Mouse (Mus musculus) CD4-positive, CD25-positive, alpha-beta regulatory T cell, adult 4 months (primary cell): ENCODE measurements around the gene Nod1. TPM values are rescaled to one million over a fixed set of nuclear protein-coding genes. Genes with fewer than 3 reads are reported as not detected.
"Not testable (repeated sequence)": the region's sequence is repeated elsewhere in the genome, so short reads cannot be mapped to it uniquely, and the experiment has no call there.

Experiments
- ATAC-seq: one replicate; pipeline ENCODE4 v1.8.0; 2017
- polyA plus RNA-seq, 2 experiments: library from polyadenylated mRNA; unstranded; fragments of 100-300 nt; shearing (Covaris generic); gene quantifications; one replicate each; pipeline ENCODE4 v1.2.1; 2017

Gene Nod1
- polyA plus RNA-seq, 2 experiments from 2014 or later, result 17.0 to 18.6 TPM

GRCm38 (mm10) chr6:54979426-54979825, 7.0 kb upstream of the Nod1 start:
- no peak for ATAC-seq

GRCm38 (mm10) chr6:54975616-54976015, 3.2 kb upstream of the Nod1 start:
- ATAC-seq, result no peak

- peak; percentile 34 for ATAC-seq
Observed at GRCm38 (mm10) chr6:54974501-54974900, 2.1 kb upstream of the Nod1 start.

DNA sequence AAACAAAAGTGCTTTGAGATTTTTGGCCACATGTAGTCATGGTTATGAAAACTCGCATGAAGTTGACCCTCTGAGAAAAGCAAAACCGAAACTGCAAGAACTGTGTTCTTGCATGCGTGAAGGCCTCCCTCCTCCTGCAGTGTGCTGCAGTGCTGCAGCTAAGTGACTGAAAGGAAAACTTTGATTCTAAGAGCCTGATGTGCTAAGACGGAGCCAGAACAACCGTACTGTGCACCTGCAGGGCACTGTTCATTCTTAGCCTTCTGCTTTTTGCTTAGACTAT, 458 bp upstream of the Nod1 start:
- peak; percentile 71 for ATAC-seq

- ATAC-seq, result no peak
Observed at GRCm38 (mm10) chr6:54971731-54972110, 691 bp downstream of the Nod1 start.

GRCm38 (mm10) chr6:54970506-54970905, 1.9 kb downstream of the Nod1 start:
- ATAC-seq, result no peak

- ATAC-seq, result no peak
Observed at GRCm38 (mm10) chr6:54969801-54970200, 2.6 kb downstream of the Nod1 start.

DNA sequence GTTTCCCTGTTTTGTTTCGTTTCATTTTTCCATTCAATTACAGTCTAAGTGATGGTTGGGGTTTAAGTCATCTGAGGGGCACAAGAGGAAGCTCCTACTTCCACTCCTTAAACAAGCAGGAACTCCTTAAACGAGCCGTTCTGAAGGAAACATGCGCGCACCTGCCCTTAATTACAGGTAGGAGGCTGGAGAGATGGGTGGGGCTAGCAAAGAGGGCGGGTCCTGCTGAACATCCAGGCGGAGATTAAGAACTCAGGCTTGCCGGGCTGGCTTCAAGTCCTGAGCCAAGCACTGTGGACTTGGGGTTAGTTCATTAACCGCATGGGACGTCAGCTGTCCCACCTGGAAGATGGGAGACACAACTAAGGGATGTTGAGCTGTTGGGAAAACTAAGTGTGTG, 4.8 kb downstream of the Nod1 start:
- no peak for ATAC-seq

GRCm38 (mm10) chr6:54965234-54965633, 7.2 kb downstream of the Nod1 start:
- ATAC-seq, result peak; percentile 77

DNA sequence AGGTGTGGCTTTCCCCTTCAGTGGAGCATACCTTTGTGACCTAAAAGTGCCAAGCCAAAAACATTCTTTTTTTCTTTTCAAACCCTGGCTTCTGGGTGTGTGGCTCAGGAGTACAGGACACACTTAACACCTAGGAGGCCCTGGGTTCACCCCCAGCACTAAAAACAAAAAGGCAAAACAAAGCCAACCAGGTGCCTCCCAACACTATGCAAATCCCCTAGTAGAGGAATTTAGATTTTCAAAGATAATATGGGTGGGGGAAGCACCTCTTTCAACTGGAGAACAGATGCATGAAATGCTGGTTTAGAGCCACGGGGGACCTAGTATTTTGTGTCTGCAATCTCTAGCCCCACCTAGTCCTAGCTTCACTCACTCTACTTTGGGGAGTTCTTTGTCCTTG, 7.7 kb downstream of the Nod1 start:
- peak; percentile 76 for ATAC-seq

DNA sequence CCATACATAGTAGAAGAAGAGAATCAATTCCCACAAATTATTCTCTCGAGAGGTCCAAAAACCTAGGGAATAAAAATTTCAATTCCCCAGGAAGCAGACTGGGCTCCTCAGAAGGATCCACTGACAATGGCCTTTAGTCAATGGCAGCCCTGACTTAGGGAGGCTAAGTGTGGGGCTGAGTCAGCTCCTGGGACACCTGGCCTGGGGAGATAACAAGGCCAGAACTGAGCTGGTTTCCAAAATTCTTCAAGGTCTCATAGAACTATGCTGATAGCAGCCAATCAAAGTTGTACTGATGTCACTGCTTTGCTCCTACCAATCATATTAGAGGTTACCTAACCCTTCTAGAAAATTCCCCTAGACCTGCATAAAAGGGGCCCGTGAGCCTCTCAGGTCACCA, 8.8 kb downstream of the Nod1 start:
- no peak for ATAC-seq

DNA sequence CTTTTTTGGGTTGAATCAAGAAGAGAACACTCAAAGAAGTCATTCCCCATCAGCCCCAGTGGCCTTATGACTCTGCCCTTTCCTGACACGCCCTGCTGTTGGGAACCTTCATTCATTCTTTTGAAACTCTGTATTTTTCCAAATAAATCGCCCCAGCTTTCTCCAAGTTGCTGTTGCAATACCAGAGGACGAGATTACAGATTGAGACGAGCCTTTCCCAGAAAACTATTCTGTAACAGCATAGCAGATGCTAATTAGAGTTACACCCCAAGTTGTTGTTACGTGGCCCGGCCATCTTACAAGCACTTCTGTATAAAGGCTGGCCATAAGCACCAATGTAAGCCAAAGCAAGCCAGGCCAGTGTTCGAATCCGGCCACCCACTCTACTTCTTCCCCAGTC, 14.8 kb downstream of the Nod1 start:
- ATAC-seq, result no peak

GRCm38 (mm10) chr6:54956425-54956824, 16.0 kb downstream of the Nod1 start:
- ATAC-seq, result no peak

DNA sequence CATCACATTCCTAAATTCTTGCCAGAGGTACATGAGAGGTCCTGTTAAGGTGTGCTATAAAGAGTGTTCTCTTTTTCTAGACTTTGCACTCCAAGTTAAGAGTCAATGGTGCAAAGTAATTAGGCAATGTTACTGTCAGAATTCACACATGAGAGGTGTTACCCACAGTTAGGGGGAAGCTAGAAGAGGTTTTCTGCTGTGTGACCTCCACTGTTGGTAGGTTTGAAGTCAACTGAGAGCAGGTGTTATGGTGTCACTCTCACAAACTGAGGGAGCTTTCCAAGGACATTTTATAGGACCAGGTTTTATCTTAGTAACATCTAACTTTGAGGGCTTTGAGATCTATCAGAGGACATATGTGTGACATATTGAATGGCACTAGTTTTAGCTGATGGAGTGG, 16.5 kb downstream of the Nod1 start:
- no peak for ATAC-seq

DNA sequence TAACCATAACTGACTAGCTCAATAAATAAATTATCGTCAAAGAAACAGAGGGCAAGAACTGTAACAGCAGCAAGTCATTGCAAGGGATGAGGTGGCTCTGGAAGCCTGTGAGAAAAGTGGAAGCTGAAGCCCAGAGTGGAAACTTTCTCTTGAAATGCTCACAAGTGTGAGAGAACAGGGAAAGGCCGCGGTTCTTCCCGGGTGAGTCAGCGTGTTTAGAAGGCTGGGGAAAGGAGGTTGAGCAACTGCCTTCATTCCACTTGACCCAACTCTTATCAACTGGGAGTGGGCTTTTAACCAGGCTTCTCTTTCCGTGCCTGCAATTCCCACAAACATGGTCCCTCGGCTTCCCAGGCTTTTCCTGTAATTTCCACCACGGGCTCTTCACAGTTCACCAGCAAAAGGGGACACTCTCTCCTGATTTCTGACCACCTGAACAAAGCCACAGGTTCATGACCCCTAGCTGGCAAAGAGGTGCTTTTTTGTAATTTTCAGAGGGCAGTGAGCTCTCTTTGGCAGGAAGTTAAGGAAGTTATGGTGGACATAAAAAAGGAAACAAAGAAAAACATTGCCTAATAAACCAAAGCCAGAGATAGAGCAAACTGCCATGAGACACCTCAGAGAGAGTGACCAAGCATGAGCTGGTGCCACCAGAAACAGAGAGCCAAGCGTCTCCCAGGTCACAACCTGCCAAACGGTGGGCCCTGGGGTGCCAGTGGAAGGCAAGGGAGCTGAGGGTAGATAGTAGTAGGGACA, 17.6 kb downstream of the Nod1 start:
- ATAC-seq, result no peak

DNA sequence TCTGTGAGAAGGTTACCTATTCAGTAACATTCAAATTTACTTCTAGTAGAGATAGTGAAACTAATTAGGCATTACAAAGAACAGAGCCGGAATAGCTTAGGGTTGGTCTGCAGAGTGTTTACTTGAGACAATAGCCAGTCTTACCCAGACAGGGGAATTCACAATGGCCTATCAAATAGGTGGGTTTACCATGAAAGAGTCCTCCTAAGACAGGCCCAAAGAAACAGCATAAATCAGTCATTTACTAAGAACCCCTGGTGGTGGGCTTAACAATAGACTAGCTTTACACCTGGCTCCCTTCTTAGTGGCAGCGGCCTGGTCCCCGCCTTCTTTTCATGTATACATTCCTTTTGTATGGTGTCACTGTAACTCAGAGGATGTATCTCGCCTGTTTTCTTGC, 19.0 kb downstream of the Nod1 start:
- ATAC-seq, result not testable (repeated sequence)

DNA sequence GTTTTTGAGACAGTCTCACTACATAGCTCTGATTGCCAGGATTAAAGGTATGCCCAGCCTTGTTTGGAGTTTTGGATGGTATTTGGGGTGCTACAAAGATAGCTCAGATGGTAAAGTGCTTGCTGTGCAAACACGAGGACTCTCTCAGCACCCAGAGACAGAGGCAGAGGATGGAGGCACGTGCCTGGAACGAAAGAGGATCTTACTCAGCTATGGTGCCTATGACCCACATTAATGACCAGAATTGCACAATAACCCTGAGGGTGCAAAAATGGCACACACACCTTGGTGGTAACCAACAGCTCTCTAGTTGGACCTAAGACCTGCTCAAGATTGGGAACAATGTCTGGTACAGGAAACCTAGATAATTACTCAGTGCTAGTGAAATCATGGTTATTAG, 19.9 kb downstream of the Nod1 start:
- ATAC-seq, result no peak

DNA sequence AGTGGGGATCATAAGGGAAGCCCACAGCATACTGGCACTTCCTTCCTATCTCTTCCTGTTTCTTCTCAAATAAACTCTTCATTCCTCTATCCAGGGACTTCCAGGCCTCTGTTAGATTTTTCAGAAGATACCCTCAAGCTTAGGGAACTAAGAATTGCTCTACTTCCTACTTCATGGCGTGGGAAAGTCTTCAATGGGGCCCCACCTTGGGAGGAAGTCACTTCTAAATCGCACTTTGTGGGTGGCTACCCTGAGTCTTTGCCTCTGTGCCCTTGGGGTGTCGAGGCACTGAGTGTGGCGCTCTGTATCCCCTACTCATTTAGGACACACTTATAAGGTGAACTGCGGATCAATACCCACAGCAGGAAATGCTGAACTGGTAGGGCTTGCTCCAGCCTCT, 23.7 kb downstream of the Nod1 start:
- peak; percentile 14 for ATAC-seq

DNA sequence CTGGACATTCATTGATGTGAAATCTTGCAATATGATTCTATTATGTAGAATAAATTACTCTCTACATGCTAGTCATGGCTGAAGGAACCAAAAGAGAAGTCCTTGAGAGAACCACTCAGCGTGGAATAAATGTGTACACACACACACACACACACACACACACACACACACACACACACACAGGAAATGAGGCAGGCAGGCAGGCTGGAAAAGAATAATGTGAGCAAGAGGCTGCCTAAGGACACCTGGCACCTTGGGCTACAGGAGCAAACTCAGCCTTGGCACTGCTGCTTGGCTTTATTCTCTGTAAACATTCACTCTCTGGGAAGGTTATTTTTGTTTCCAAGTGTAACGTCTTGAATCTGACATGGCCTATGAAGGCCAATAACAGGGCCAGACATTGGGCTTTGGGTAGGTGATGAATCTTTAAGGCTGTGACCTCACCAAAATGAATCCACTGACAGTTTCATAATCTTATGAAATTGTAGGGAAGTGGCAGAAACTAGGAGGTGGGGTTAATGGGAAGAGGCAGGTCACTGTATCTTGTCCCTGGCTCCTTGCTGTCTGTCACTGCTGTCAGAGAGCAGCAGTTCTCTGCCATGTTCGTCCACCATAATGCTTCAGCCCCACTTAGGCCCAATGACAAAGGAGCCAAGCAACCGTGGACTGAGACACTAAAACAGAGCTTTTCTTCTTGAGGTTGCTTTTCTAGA, 26.0 kb downstream of the Nod1 start:
- no peak for ATAC-seq

GRCm38 (mm10) chr6:54944551-54944950, 27.9 kb downstream of the Nod1 start:
- ATAC-seq, result no peak

DNA sequence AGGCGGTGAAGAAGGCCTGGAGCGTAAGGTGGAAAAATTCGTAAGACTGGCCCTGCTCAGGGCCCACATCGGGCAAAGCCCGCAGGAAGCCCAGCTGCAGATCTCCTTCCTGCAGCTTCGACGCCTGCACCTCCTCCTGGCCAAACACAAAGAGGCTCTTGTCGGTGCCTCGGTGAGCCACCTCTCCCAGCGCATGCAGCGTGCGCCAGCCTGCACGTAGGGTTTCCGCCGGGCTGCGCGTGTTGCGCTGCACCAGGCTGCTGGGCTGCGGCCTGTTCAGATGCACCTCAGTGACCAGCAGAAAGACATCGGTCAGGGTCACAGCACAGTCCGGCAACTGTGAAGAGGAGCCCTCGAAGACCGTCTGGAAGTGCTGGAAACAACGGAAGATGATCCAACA, 28.7 kb downstream of the Nod1 start:
- no peak for ATAC-seq

DNA sequence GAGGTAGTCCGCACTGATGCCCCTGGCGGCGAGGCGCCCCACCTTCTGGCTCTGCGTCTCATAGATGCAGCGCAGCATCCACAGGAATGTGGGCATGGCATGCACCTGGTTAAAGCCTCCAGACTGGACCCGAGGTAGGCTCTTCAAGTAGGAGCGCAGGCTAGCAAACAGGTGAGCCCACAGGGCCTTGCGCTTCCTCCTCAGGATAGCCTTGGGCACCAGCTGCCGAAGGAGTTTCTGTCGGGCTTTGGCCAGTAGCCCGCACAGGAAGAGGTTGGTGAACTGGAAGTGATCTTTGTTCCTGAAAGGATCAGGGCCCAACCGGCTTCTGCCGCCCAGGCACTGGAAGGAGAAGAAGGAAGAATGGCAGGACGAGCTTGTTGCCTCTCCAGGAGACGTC, 29.1 kb downstream of the Nod1 start:
- ATAC-seq, result no peak

DNA sequence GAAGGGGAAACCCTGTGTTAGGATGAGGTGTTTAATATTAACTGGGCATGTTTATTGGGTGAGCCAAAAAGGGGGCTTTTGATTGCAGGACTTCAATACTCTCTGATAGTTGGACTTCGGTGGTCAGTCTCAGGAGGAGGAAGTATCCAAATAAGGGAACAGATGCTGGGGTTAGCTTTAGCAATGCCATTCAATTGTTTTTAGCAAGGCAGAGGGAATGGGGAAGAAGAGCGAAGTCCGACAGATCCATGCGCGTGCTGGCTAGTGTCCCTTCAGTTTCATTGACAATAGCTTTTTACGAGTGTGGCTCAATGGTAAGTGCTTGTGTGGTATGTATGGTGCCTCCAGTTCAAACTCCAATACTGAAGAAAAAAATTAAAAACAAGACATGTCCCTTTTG, 31.3 kb downstream of the Nod1 start:
- no peak for ATAC-seq

DNA sequence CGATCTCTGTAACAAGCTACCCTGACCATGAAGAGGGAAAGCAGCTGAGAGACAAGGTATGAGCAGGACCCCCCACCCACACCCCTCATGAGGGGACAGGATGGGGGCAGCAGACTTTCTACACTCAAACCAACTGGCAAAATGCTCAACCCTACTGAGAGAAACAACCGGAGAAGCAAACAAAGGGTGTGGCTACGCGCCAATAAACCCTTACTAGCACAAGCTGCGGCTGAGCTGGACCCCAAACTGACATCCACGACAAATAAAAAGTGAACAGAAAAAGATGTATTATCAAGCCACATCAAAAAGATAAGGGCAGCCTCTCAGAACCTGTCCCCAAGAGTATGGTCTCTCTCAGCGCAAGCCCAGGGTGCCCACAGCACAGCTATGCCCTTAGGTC, 32.3 kb downstream of the Nod1 start:
- no peak for ATAC-seq

DNA sequence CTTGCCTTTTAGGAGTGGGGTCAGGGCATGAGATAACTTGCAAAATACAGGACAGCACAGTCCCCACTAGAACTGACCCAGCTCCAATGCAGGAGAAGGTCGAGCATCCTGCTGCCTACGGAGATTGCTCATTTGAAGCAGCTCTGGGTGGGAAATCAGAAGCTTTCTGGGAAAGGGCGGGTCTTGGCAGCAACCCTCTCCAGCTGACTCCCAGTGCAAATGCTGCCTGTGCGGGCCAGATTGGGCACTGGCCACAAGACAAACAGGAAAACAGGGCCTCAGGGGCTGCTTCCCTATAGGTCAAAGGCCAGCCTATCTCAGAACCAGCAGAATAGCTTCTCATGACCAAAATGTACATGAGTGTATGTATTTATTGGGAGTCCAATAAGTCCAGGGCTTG, 32.8 kb downstream of the Nod1 start:
- ATAC-seq, result no peak
